Mouse (Mus musculus) heart, embryonic 15.5 days (tissue): ENCODE measurements around the gene Prpf4. TPM values are rescaled to one million over a fixed set of nuclear protein-coding genes. Genes with fewer than 3 reads are reported as not detected.
A peak's percentile ranks its signal among the peaks of the same experiment; 100 is the strongest.

ENCODE experiments used
- ATAC-seq: fragments of 200-750 bp; cut with Nextera tagmentation; replicated peaks from 2 replicates; pipeline ENCODE4 v1.8.0; 2017; ENCODE audit warnings: low read depth, moderate TSS enrichment; ENCODE audit not compliant: insufficient number of reproducible peaks, insufficient read depth, low FRiP score
- H3K27ac ChIP-seq: fragments of 300-500 bp; sonication (generic); 2 replicates; pipeline ENCODE4 v1.5.1; 2015; ENCODE audit warnings: mild to moderate bottlenecking, inconsistent platforms
- H3K27me3 ChIP-seq: fragments of 300-500 bp; sonication (generic); 2 replicates; pipeline ENCODE4 v1.6.1; 2015; ENCODE audit warnings: inconsistent platforms
- H3K36me3 ChIP-seq: fragments of 300-500 bp; sonication (generic); 2 replicates; pipeline ENCODE4 v1.6.1; 2015; ENCODE audit warnings: mild to moderate bottlenecking, inconsistent platforms
- H3K4me1 ChIP-seq: fragments of 300-500 bp; sonication (generic); replicated peaks from 2 replicates; pipeline ENCODE4 v1.6.1; 2015; ENCODE audit warnings: inconsistent platforms
- H3K4me2 ChIP-seq: fragments of 300-500 bp; sonication (generic); 2 replicates; pipeline ENCODE4 v1.6.1; 2015; ENCODE audit warnings: inconsistent platforms, mild to moderate bottlenecking, moderate library complexity
- H3K4me3 ChIP-seq: fragments of 300-500 bp; sonication (generic); 2 replicates; pipeline ENCODE4 v1.5.1; 2015; ENCODE audit warnings: mild to moderate bottlenecking, inconsistent platforms
- H3K9ac ChIP-seq: fragments of 300-500 bp; sonication (generic); 2 replicates; pipeline ENCODE4 v1.6.1; 2015; ENCODE audit warnings: mild to moderate bottlenecking, inconsistent platforms
- H3K9me3 ChIP-seq: fragments of 300-500 bp; sonication (generic); replicated peaks from 2 replicates; pipeline ENCODE4 v1.6.1; 2016; ENCODE audit warnings: inconsistent platforms
- WGBS: fragments of 180-500 bp; shearing (Covaris S2); methylation state at CpG from one replicate; pipeline ENCODE4 v1.1.7; 2015; ENCODE audit warnings: mixed read lengths; 5-methylcytosine and 5-hydroxymethylcytosine counted together
- polyA plus RNA-seq: library from polyadenylated mRNA; unstranded; fragments of >200 nt; fragmentation: Nextera tagmentation; extraction: Ambion mirVana; gene quantifications from 2 replicates; pipeline ENCODE4 v1.2.1, GENCODE M21; 2015

Gene Prpf4
- polyA plus RNA-seq, 1 experiment from 2014 or later, result 11.5 TPM

- Histone ChIP-seq H3K36me3 (no peaks in the 10 kb centered on the region), H3K27me3 (no peaks in the 10 kb centered on the region), H3K4me3 (no peak overlapping the region), H3K9me3 (no peaks in the 10 kb centered on the region), H3K4me2 (no peak overlapping the region), H3K4me1 (peaks cover 41% of the 10 kb centered on the region), H3K9ac (no peak overlapping the region), H3K27ac (no peak overlapping the region)
- WGBS, result 48% methylated on average over 1 of the region's 1 CpGs
- no peak for ATAC-seq
Measured at GRCm38 (mm10) chr4:62372410-62372809, 36.2 kb upstream of the Prpf4 start.

- Histone ChIP-seq H3K4me2 (no peak overlapping the region), H3K36me3 (no peaks in the 10 kb centered on the region), H3K27ac (no peak overlapping the region), H3K9ac (no peak overlapping the region), H3K9me3 (no peaks in the 10 kb centered on the region), H3K4me3 (no peak overlapping the region), H3K27me3 (no peaks in the 10 kb centered on the region), H3K4me1 (peaks cover 41% of the 10 kb centered on the region)
- ATAC-seq, result no peak
- 82% methylated on average over 9 of the region's 9 CpGs for WGBS
Measured at GRCm38 (mm10) chr4:62372818-62373520, 35.6 kb upstream of the Prpf4 start.

- Histone ChIP-seq H3K4me3 (no peak overlapping the region), H3K9me3 (no peaks in the 10 kb centered on the region), H3K9ac (no peak overlapping the region), H3K27ac (no peak overlapping the region), H3K4me2 (no peak overlapping the region), H3K27me3 (no peaks in the 10 kb centered on the region), H3K4me1 (peaks cover 43% of the 10 kb centered on the region), H3K36me3 (no peaks in the 10 kb centered on the region)
- no peak for ATAC-seq
- 56% methylated on average over 7 of the region's 7 CpGs for WGBS
Measured at GRCm38 (mm10) chr4:62373668-62374067, 34.9 kb upstream of the Prpf4 start.

- Histone ChIP-seq H3K4me1 (peaks cover 39% of the 10 kb centered on the region), H3K9ac (no peak overlapping the region), H3K27ac (peak overlapping the region; percentile 65), H3K4me3 (no peak overlapping the region), H3K36me3 (no peaks in the 10 kb centered on the region), H3K9me3 (no peaks in the 10 kb centered on the region), H3K27me3 (no peaks in the 10 kb centered on the region), H3K4me2 (0 out of 2 replicates have a peak overlapping the region, but pooled peaks have one; percentile 5)
- no peak for ATAC-seq
- 41% methylated on average over 4 of the region's 4 CpGs for WGBS
Measured at GRCm38 (mm10) chr4:62374342-62374741, 34.3 kb upstream of the Prpf4 start.

- ATAC-seq, result no peak
- WGBS, result 74% methylated on average over 2 of the region's 2 CpGs
- H3K27ac ChIP-seq, result no peak overlapping the region
Measured at GRCm38 (mm10) chr4:62376123-62376522, 32.5 kb upstream of the Prpf4 start.

GRCm38 (mm10) chr4:62379724-62380381 lies 28.7 kb upstream of the Prpf4 start:
- Histone ChIP-seq H3K4me2 (no peak overlapping the region), H3K4me3 (no peak overlapping the region), H3K36me3 (no peaks in the 10 kb centered on the region), H3K27ac (no peak overlapping the region), H3K27me3 (no peaks in the 10 kb centered on the region), H3K9ac (no peak overlapping the region), H3K4me1 (peaks cover 7% of the 10 kb centered on the region), H3K9me3 (no peaks in the 10 kb centered on the region)
- ATAC-seq, result no peak
- 82% methylated on average over 9 of the region's 9 CpGs for WGBS

More at GRCm38 (mm10) chr4:62376123-62376522, 32.5 kb upstream of the Prpf4 start:
- Histone ChIP-seq H3K9ac (no peak overlapping the region), H3K36me3 (no peaks in the 10 kb centered on the region), H3K9me3 (no peaks in the 10 kb centered on the region), H3K4me2 (no peak overlapping the region), H3K4me3 (no peak overlapping the region), H3K27me3 (no peaks in the 10 kb centered on the region), H3K4me1 (peaks cover 30% of the 10 kb centered on the region)

- ATAC-seq, result no peak
- WGBS, result 85% methylated on average over 6 of the region's 6 CpGs
- no peak overlapping the region for H3K9ac ChIP-seq
- H3K4me3 ChIP-seq, result no peak overlapping the region
- peaks cover 8% of the 10 kb centered on the region for H3K36me3 ChIP-seq
- H3K9me3 ChIP-seq, result no peaks in the 10 kb centered on the region
- H3K4me2 ChIP-seq, result no peak overlapping the region
- H3K4me1 ChIP-seq, result peaks cover 3% of the 10 kb centered on the region; the same call in 1 of the 2 replicates
- H3K27me3 ChIP-seq, result no peaks in the 10 kb centered on the region
- H3K27ac ChIP-seq, result no peak overlapping the region
Measured at GRCm38 (mm10) chr4:62383207-62383606, 25.4 kb upstream of the Prpf4 start.

- Histone ChIP-seq H3K9me3 (no peaks in the 10 kb centered on the region), H3K27ac (no peak overlapping the region), H3K4me1 (peaks cover under 1% of the 10 kb centered on the region; the same call in 1 of the 2 replicates), H3K27me3 (no peaks in the 10 kb centered on the region), H3K9ac (no peak overlapping the region), H3K4me2 (no peak overlapping the region), H3K4me3 (no peak overlapping the region), H3K36me3 (peaks cover 13% of the 10 kb centered on the region)
- no peak for ATAC-seq
- 69% methylated on average over 7 of the region's 7 CpGs for WGBS
Measured at GRCm38 (mm10) chr4:62383752-62384151, 24.8 kb upstream of the Prpf4 start.

- H3K4me2 ChIP-seq, result no peak overlapping the region
- no peaks in the 10 kb centered on the region for H3K27me3 ChIP-seq
- H3K9me3 ChIP-seq, result no peaks in the 10 kb centered on the region
- H3K4me1 ChIP-seq, result no peaks in the 10 kb centered on the region
- no peak overlapping the region for H3K4me3 ChIP-seq
- H3K9ac ChIP-seq, result no peak overlapping the region
- no peak for ATAC-seq
- H3K27ac ChIP-seq, result no peak overlapping the region
- peaks cover 17% of the 10 kb centered on the region for H3K36me3 ChIP-seq
- 83% methylated on average over 1 of the region's 1 CpGs for WGBS
Measured at GRCm38 (mm10) chr4:62384159-62384558, 24.4 kb upstream of the Prpf4 start.

GRCm38 (mm10) chr4:62385439-62385838 lies 23.2 kb upstream of the Prpf4 start:
- WGBS, result 90% methylated on average over 7 of the region's 7 CpGs
- no peak overlapping the region for H3K4me3 ChIP-seq
- no peak overlapping the region for H3K9ac ChIP-seq
- ATAC-seq, result no peak
- no peaks in the 10 kb centered on the region for H3K9me3 ChIP-seq
- H3K36me3 ChIP-seq, result peaks cover 24% of the 10 kb centered on the region
- H3K27me3 ChIP-seq, result no peaks in the 10 kb centered on the region
- H3K27ac ChIP-seq, result no peak overlapping the region
- no peak overlapping the region for H3K4me2 ChIP-seq
- H3K4me1 ChIP-seq, result no peaks in the 10 kb centered on the region

GRCm38 (mm10) chr4:62389592-62390512 lies 18.7 kb upstream of the Prpf4 start:
- Histone ChIP-seq H3K9ac (no peak overlapping the region), H3K36me3 (peaks cover 35% of the 10 kb centered on the region), H3K27ac (no peak overlapping the region), H3K4me3 (no peak overlapping the region), H3K4me2 (no peak overlapping the region), H3K4me1 (no peaks in the 10 kb centered on the region), H3K27me3 (no peaks in the 10 kb centered on the region), H3K9me3 (no peaks in the 10 kb centered on the region)
- ATAC-seq, result no peak
- 79% methylated on average over 5 of the region's 5 CpGs for WGBS
